Mouse (Mus musculus) kidney, adult 11 months (tissue): ENCODE data around the gene Izumo1.

Experiments used
- DNase-seq: peaks from one replicate; pipeline ENCODE4 v3.0.0; 2022

Gene Izumo1

GRCm38 (mm10) chr7:45619592-45619991 lies 2.0 kb upstream of the Izumo1 start:
- DNase-seq, result no peak

GRCm38 (mm10) chr7:45623507-45623906 lies 1.9 kb downstream of the Izumo1 start:
- no peak for DNase-seq

- DNase-seq, result no peak
Observed at GRCm38 (mm10) chr7:45624718-45625117, 3.1 kb downstream of the Izumo1 start.

- no peak for DNase-seq
Observed at GRCm38 (mm10) chr7:45625481-45625880, 3.9 kb downstream of the Izumo1 start.

DNA sequence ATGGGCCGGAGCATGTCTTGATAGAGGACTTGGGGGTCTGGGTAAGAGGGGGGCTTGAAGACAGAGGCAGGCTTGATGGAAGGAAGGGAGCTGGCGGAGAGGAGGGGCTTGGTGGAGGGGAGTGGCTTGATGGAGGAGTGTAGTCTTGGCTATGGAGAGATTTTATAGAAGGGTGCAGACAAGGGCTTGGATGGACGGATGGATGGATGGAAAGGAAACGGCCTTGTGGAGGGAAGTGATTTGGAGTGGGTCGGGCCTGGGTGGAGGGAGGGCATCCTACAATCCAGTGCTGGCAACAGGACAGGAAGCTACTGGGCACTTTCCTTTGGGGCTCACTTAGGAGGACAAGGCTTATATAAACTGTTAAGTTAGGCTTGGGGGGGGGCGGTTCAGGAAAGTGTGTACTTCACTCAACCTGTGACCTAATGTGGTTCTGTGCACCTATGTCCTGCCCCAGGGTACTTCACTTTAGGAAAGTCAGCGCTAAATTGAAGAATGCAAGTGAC lies 5.0 kb downstream of the Izumo1 start:
- no peak for DNase-seq

GRCm38 (mm10) chr7:45627261-45627660 lies 5.7 kb downstream of the Izumo1 start, which contains the start of gene Rasip1:
TSS of gene Rasip1 (plus strand) at chr7:45627488.
- peak; percentile 53 for DNase-seq

DNA sequence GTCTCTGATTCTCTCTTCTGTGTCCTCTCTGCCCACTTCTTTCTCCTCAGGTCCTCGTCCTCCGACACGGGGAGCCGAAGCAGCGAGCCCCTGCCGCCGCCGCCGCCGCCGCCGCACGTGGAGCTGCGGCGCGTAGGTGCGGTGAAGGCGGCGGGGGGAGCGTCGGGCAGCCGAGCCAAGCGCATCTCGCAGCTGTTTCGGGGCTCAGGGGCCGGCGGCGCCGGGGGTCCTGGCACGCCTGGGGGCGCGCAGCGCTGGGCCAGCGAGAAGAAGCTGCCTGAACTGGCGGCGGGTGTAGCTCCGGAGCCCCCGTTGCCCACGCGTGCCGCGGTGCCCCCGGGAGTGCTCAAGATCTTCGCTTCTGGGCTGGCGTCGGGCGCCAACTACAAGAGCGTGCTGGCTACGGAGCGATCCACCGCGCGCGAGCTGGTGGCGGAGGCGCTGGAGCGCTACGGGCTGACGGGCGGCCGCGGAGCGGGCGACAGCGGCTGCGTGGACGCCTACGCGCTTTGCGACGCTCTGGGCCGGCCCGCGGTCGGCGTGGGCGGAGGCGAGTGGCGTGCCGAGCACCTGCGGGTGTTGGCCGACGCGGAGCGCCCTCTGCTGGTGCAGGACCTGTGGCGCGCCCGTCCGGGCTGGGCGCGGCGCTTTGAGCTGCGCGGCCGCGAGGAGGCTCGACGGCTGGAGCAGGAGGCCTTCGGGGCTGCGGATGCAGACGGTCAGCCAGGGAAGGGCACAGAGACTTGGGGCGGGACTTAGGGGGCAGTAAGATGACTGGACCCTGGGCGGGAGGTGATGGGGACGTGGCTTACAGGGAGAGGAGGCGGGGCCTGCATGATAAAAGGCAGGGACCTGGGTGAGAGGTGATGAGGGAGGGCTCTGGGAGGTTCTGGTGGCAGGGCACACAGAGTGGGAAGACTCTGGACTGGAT lies 7.0 kb downstream of the Izumo1 start:
- peak; percentile 79 for DNase-seq

DNA sequence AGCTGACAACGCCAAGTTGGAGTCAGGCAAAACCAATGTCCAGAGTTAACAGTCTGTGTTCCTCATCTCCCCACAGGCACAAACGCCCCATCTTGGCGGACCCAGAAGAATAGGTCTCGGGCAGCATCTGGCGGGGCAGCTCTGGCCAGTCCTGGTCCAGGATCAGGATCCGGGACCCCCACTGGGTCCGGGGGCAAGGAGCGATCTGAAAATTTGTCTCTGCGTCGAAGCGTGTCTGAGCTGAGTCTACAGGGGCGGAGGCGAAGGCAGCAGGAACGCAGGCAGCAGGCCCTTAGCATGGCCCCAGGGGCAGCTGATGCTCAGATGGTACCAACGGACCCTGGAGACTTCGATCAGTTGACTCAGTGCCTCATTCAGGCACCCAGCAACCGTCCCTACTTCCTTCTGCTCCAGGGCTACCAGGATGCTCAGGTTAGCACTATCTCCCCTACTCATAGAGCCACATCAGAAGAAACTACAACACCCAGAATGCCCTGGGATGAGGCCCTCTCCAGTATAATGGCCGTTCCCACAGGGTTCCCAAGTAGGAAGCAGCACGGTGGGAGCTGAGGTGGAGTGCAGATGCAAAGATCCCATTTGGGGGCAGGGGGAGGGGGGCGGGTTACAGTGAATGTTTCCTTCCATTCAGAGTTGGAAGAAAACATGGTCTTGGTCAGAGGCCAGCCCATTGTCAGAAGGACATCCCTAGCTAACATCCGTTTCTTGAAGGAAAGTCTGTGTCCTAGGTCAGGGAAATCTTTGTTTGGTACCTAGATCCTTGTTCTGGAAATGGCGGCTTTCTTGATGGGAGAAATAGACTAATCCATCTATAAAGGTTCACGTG lies 8.7 kb downstream of the Izumo1 start:
- no peak for DNase-seq

GRCm38 (mm10) chr7:45632499-45632898 lies 10.9 kb downstream of the Izumo1 start:
- no peak for DNase-seq

DNA sequence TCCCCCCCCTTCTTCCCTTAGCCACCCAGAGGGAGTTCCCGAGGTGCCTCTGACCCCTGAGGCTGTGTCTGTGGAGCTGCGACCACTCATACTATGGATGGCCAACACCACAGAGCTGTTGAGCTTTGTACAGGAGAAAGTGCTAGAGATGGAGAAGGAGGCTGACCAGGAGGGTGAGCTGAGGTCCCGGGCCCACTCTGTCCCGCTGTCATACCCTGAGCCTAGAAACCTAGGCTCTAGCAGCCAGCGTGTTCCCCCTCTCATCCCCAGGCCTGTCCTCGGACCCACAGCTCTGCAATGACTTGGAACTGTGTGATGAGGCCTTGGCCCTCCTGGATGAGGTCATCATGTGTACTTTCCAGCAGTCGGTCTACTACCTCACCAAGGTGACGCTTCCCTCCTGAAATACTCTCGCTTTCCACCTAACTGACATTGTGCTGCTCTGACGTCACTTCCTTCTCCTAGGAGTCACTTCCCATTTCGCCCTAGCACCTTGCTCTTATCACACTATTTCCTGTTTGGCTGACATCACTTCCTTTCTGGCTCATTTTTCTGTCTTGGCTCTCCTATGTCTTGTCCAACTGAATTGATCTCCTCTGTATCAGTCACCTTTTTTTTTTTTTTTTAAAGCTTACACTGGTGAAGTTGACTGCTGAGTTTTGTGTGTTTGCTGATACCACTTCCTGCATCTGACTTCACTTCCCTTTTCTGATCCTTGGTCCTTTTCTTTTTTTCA lies 13.5 kb downstream of the Izumo1 start:
- no peak for DNase-seq

- DNase-seq, result no peak
Observed at GRCm38 (mm10) chr7:45635711-45636688, 14.4 kb downstream of the Izumo1 start.

- DNase-seq, result no peak
Observed at GRCm38 (mm10) chr7:45637710-45638109, 16.1 kb downstream of the Izumo1 start.

GRCm38 (mm10) chr7:45638623-45639401 lies 17.2 kb downstream of the Izumo1 start:
- peak; percentile 94 for DNase-seq

DNA sequence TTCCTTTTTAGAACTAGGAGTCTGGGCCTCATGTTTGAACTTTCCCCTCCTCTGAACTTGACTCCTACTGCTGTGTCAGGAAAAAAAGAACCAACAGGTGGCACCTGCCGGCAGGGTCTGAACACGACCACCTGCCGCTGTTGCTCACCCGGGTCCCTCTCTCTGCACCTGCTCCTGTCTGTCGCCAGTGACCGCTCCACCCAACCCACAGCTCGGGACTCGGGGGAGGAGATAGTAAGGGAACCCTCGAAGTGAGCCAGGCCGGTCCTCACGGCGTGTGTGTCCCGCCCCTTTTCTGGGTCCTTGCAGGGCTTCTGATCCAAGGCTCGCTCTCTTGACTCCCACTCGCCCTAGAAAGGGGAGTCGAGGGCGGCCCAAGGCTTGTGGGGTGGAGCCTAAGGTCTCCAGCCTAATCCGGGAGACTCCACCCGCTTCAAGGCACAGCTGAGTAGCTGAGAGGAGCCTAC lies 18.0 kb downstream of the Izumo1 start, which contains the start of gene Mamstr:
TSS of gene Mamstr (plus strand) at position 417 of the 467 bp plus-strand sequence.
- DNase-seq, result no peak

- DNase-seq, result no peak
Observed at GRCm38 (mm10) chr7:45640191-45640957, 18.8 kb downstream of the Izumo1 start.

DNA sequence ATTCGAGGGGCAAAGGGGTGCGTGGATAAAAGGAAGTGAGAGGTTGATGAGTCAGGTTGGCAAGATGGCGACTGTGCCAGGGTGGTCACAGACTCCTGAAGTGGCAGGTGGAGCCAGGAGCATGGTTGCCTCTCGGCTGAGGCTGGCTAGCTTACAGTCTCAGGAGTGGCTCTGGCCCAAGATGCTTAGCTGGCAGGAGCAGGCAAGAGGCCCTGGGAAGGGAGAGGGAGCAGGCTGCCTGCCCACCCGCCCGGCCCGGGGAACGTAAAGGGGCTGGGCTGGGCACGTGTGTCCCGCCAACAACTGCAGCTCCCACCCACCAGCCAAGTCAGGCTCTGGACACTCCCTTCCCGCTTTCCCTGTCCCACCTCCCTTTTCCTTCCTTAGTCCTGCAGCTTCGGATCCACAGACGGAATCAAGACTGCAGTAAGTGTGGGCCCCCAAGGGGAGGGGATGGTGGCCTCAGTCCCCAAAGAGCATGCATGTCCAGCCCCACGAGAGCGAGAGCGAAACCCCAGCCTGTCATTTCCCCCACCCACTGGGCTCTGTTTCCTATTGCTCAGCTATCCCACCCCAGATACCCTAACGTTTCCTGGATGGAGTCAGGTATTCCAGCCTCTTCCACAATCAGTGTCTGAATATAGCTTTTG lies 19.9 kb downstream of the Izumo1 start:
- DNase-seq, result no peak

DNA sequence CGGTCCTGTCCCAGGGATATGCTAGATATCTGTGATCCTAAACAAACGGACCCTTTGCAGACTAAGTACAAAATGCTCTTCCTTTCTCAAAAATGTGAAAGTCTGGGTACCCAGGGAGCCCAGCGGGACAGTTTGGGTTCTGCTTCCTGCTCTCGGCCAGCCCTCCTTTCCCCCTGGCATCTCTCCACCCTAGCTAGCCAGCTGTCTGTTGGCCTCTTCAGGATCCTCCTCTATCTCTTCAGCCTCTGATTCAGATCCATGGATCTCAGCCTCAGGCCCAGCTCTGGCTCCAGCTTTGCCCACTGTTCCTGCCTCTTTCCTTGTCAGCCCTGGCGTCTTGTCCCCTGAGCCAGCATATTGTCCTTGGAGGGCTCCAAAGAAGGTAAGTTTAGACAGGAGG lies 20.5 kb downstream of the Izumo1 start:
- DNase-seq, result no peak

DNA sequence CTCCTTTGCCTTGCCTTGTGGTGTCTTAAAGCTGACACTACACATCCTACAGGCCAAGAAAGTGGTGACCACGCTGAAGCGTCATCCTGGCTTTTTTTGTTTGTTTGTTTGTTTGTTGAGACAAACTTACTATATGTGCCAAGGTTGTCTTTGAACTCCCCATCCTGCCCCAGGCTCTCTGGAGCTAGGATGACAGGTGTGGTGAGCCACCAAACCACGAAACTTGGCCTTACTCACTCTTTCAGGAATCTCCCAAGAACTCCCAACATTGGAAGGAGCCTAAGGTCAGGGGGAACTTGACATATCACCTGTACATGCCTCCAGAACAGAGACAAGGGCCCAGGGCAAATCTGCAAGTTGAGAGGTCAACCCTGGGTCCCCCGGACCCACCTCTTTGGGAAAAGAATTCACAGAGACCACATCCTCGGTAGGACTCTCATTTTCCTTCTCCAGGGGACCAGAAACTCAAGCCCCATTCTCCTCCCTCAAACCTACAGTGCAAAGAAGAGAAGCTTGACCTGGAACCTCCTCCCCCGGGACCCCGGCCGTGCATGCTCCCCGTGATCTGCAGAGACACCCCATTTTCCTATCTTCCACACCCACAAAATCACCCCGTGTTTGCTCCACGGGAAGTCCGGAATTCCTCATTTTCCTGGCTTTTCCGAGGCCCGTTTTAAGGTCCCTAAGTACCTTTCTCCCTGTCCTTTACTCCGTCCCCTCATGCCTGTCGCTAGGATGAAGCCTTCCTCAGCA lies 21.1 kb downstream of the Izumo1 start:
- no peak for DNase-seq
